Mouse (Mus musculus) thymus, adult 2 months (tissue): Measurements from ENCODE around the gene Kcnc1.

Experiments used
- CTCF ChIP-seq: fragments of 200-500 bp; IDR thresholded peaks from 2 replicates; pipeline ENCODE4 v1.5.1; 2012; ENCODE audit warnings: mild to moderate bottlenecking, control low read depth, low read length, moderate library complexity, borderline replicate concordance; ENCODE audit not compliant: control insufficient read depth, poor library complexity, insufficient read depth; ENCODE audit errors: extremely low read depth
- POLR2A ChIP-seq: fragments of 200-500 bp; IDR thresholded peaks from 2 replicates; pipeline ENCODE4 v1.6.1; 2012; ENCODE audit warnings: mild to moderate bottlenecking, low read length, control low read depth, moderate library complexity; ENCODE audit not compliant: control insufficient read depth, poor library complexity, insufficient read depth; ENCODE audit errors: extremely low read depth

GRCm38 (mm10) chr7:46433874-46434273, 37.6 kb downstream of the Kcnc1 start:
- no peak for TF ChIP-seq CTCF
- no peak for TF ChIP-seq POLR2A
